Mouse (Mus musculus) hindbrain, embryonic 10.5 days (tissue): ENCODE results near the gene Egr2. TPM values are rescaled to one million over a fixed set of nuclear protein-coding genes. Genes with fewer than 3 reads are reported as not detected.

Source experiments
- DNase-seq: peaks from one replicate; pipeline ENCODE4 v3.0.0-alpha.2; 2017; ENCODE audit warnings: low spot score
- H3K27ac ChIP-seq: fragments of 300-500 bp; sonication (generic); 2 replicates; pipeline ENCODE4 v1.5.1; 2016; ENCODE audit warnings: mild to moderate bottlenecking, moderate library complexity
- H3K27me3 ChIP-seq: fragments of 300-500 bp; sonication (generic); 2 replicates; pipeline ENCODE4 v1.6.1; 2016; ENCODE audit warnings: mild to moderate bottlenecking; ENCODE audit not compliant: poor library complexity, insufficient read depth, severe bottlenecking
- H3K36me3 ChIP-seq: fragments of 300-500 bp; sonication (generic); 2 replicates; pipeline ENCODE4 v1.6.1; 2016; ENCODE audit warnings: mild to moderate bottlenecking, moderate library complexity
- H3K4me1 ChIP-seq: fragments of 300-500 bp; sonication (generic); replicated peaks from 2 replicates; pipeline ENCODE4 v1.6.1; 2016; ENCODE audit warnings: mild to moderate bottlenecking
- H3K4me3 ChIP-seq: fragments of 300-500 bp; sonication (generic); 2 replicates; pipeline ENCODE4 v1.5.1; 2016; ENCODE audit warnings: mild to moderate bottlenecking, moderate library complexity
- H3K9me3 ChIP-seq: fragments of 300-500 bp; sonication (generic); 2 replicates; pipeline ENCODE4 v1.6.1; 2016; ENCODE audit warnings: mild to moderate bottlenecking, moderate library complexity
- WGBS: fragments of 180-500 bp; shearing (Covaris S2); methylation state at CpG from one replicate; pipeline ENCODE4 v1.1.7; 2016; 5-methylcytosine and 5-hydroxymethylcytosine counted together
- polyA plus RNA-seq: library from polyadenylated mRNA; unstranded; fragments of >200 nt; fragmentation: Nextera tagmentation; extraction: Ambion mirVana; gene quantifications from 2 replicates; pipeline ENCODE4 v1.2.1, GENCODE M21; 2016

Egr2 gene
- polyA plus RNA-seq, 1 experiment from 2014 or later = 0.56 TPM

DNA sequence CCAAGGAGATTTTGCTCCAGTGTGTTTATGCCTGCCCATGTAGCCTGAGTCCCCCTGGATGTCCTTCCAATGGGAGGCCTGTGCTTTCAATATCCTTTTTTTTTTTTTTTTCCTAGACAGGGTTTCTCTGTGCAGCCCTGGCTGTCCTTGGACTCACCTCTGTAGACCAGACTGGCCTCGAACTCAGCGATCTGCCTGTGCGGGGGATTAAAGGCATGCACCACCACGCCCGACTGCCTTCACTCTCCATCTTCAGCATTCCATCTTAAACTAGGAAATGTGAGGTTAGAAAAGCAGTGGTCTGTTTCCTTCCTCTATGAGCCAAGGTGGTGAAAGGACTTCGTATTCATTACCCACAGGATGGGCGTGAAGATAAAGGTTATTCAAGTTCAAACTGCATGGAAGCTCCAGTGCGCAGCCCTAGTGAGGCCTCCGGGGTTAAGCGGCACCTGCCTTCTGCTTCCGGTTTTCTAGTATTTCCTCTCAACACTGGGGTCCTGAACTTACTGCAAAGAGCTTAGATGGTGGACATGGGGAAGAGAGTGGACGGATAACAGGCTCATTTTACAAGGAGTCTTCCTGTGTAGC is 46.5 kb downstream of the Egr2 start:
- H3K27ac ChIP-seq = no peak overlapping the region
- no peaks in the 10 kb centered on the region for H3K4me1 ChIP-seq
- H3K36me3 ChIP-seq = no peaks in the 10 kb centered on the region
- no peak overlapping the region for H3K4me3 ChIP-seq
- no peaks in the 10 kb centered on the region for H3K9me3 ChIP-seq
- no peaks in the 10 kb centered on the region for H3K27me3 ChIP-seq
- 85% methylated on average over 12 of the region's 12 CpGs for WGBS
- DNase-seq = no peak

DNA sequence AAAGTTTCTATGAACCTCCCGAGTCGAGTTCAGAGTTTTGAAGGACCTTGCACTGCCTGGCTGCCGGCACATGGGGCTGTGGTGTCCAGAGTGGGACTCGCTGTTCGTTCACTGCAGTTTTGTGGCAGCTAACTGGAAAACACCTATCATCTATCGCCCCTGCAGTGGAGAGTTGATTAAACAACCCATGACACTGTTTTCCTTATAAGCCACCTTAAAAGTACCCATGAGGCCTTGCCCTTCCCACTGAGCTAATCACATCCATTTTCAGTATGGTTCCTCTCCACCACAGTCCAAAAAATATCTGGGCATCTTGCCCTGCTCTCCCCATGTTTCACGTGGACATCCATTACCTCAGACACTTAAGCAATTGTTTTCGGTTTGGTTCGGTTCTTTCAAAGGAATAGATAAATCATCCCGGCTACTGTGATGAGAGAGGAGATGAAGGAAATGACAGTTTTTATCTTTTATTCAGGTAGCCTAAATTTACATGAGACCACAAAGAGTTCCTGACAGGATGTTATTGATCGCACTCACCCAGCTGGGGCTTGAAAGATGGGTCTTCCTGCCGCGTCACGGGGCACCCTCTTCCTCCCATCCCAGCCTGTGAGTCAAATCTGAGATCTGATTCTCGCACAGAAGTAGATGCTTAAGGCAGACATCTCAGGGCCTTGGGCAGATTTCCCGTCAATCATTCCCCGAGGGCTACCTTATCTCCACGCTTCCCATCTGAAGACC is 50.8 kb downstream of the Egr2 start:
- Histone ChIP-seq H3K27me3 (no peaks in the 10 kb centered on the region), H3K4me3 (no peak overlapping the region), H3K9me3 (no peaks in the 10 kb centered on the region), H3K4me1 (no peaks in the 10 kb centered on the region), H3K27ac (no peak overlapping the region), H3K36me3 (no peaks in the 10 kb centered on the region)
- 88% methylated on average over 18 of the region's 18 CpGs for WGBS
- no peak for DNase-seq

Other genes starting within 250 kb of the Egr2 start
- gene Ado, start 13.5 kb downstream of the Egr2 start, polyA plus RNA-seq = 69.4 and 80.9 TPM in 2 replicates